In the genomic region with DNA sequence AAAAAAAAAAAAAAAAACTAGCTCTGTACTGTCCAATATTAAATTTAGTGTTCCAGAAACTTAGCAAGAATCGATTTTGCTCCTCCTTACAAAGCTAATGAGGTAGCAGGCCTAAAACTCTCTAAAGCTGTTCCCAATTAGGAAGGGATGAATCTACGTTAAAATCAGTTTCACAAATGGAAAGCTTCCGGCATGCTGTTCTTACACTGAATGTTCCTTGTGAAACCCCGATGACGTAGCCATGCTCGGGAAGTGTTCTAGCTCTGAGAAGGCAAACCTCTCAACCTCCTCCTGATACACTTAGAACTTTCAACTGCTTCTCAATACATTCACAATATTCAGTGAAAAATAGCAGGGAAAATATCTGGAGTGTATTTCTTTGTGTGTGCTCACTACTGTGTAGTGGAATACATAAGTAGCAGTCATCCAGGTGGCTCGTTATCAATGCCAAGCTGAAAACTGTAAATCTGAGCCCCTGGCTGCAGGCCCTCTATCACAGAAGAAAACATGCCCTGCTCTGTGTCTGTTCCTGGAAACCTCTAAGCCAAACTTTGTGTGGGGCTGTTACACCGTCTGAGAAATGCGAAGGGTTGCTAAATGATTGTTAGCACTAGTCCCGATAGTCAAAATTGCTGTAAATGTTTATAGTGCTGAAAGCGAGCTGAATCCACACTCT, we compare ENCODE assay signal across 23 mouse cellular contexts. TPM values are rescaled to one million over a fixed set of nuclear protein-coding genes. Genes with fewer than 3 reads are reported as not detected.
DNase-seq lines count a peak whose midpoint lies in the region; ATAC-seq lines count a peak whose summit lies in the region.
"Had no signal": no experiment of that assay in that cellular context is flagged by ENCODE, and none has a peak within 500 bp of the region (broad histone marks: within the 10 kb centered on the region; RNA-seq: fewer than 3 reads in every experiment).

No protein-coding gene starts in this region.

- H3K4me1 ChIP-seq in forebrain, embryonic 15.5 days = peaks cover 16% of the 10 kb centered on the region; the same call in 1 of the 2 replicates
- no peaks in the 10 kb centered on the region for H3K4me1 ChIP-seq in forebrain, embryonic 12.5 days
- no peaks in the 10 kb centered on the region for H3K4me1 ChIP-seq in midbrain, embryonic 15.5 days
- no peaks in the 10 kb centered on the region for H3K4me1 ChIP-seq in midbrain, embryonic 13.5 days (replicated peaks)
- H3K4me1 ChIP-seq: embryonic facial prominence, embryonic 12.5 days; hindbrain, embryonic 15.5 days; limb, embryonic 15.5 days; midbrain, embryonic 12.5 days; neural tube, embryonic 12.5 days had no signal

- no peak overlapping the region for H3K4me2 ChIP-seq in forebrain, embryonic 15.5 days (replicated peaks)
- no peak overlapping the region for H3K4me2 ChIP-seq in forebrain, embryonic 12.5 days
- no peak overlapping the region for H3K4me2 ChIP-seq in midbrain, embryonic 15.5 days
- H3K4me2 ChIP-seq in midbrain, embryonic 13.5 days (replicated peaks) = no peak overlapping the region
- H3K4me2 ChIP-seq: embryonic facial prominence, embryonic 12.5 days; hindbrain, embryonic 15.5 days; limb, embryonic 15.5 days; midbrain, embryonic 12.5 days; neural tube, embryonic 12.5 days had no signal

- 47% methylated on average over 11 of the region's 11 CpGs for WGBS in forebrain, embryonic 15.5 days
- WGBS in forebrain, embryonic 12.5 days = 64% methylated on average over 11 of the region's 11 CpGs
- WGBS in midbrain, embryonic 15.5 days = 78% methylated on average over 11 of the region's 11 CpGs
- 87% methylated on average over 11 of the region's 11 CpGs for WGBS in midbrain, embryonic 13.5 days

- ATAC-seq in cerebellum, adult (ENCODE audit: insufficient number of reproducible peaks, low FRiP score, low TSS enrichment) = peak; percentile 88
- peak; percentile 90 for ATAC-seq in forebrain, embryonic 15.5 days (replicated peaks)
- ATAC-seq in forebrain, embryonic 12.5 days (ENCODE audit: low FRiP score) = no peak
- ATAC-seq in midbrain, embryonic 15.5 days (replicated peaks) = no peak
- no peak for ATAC-seq in midbrain, embryonic 13.5 days
- ATAC-seq: liver, postnatal 0 days had no signal

- no peak for DNase-seq in cerebellum, adult 8-10 months
- DNase-seq in telencephalon, adult 2 months (ENCODE audit: low read depth, low spot score) = peak; percentile 42
- no peak for DNase-seq in spleen, postnatal 36 days (ENCODE audit: low spot score in 2 of 2)
- DNase-seq: adrenal gland, postnatal 14 days; gastrocnemius, postnatal 14 days; heart, postnatal 10 days; kidney, adult 2 months; kidney, postnatal 36 days; liver, postnatal 0 days; lung, postnatal 36 days; right cerebral cortex, postnatal 4 days; thymus, adult 18-20 months had no signal

- H3K9me3 ChIP-seq in forebrain, embryonic 15.5 days = no peaks in the 10 kb centered on the region
- no peaks in the 10 kb centered on the region for H3K9me3 ChIP-seq in forebrain, embryonic 12.5 days
- no peaks in the 10 kb centered on the region for H3K9me3 ChIP-seq in midbrain, embryonic 15.5 days
- H3K9me3 ChIP-seq in midbrain, embryonic 13.5 days = no peaks in the 10 kb centered on the region
- H3K9me3 ChIP-seq: embryonic facial prominence, embryonic 12.5 days; hindbrain, embryonic 15.5 days; limb, embryonic 15.5 days; midbrain, embryonic 12.5 days; neural tube, embryonic 12.5 days had no signal

- peak overlapping the region; percentile 65 for H3K27ac ChIP-seq in forebrain, embryonic 15.5 days (replicated peaks)
- H3K27ac ChIP-seq in forebrain, embryonic 12.5 days = no peak overlapping the region
- 0 out of 2 replicates have a peak overlapping the region, but pooled peaks have one; percentile 17 for H3K27ac ChIP-seq in midbrain, embryonic 15.5 days
- H3K27ac ChIP-seq in midbrain, embryonic 13.5 days = no peak overlapping the region
- H3K27ac ChIP-seq: embryonic facial prominence, embryonic 12.5 days; hindbrain, embryonic 15.5 days; limb, embryonic 15.5 days; midbrain, embryonic 12.5 days; neural tube, embryonic 12.5 days had no signal

- no peaks in the 10 kb centered on the region for H3K27me3 ChIP-seq in forebrain, embryonic 15.5 days
- no peaks in the 10 kb centered on the region for H3K27me3 ChIP-seq in forebrain, embryonic 12.5 days
- no peaks in the 10 kb centered on the region for H3K27me3 ChIP-seq in midbrain, embryonic 15.5 days (replicated peaks)
- H3K27me3 ChIP-seq in midbrain, embryonic 13.5 days = no peaks in the 10 kb centered on the region
- H3K27me3 ChIP-seq: CH12.LX; embryonic facial prominence, embryonic 12.5 days; hindbrain, embryonic 15.5 days; limb, embryonic 15.5 days; midbrain, embryonic 12.5 days; neural tube, embryonic 12.5 days had no signal

- H3K36me3 ChIP-seq in forebrain, embryonic 15.5 days = no peaks in the 10 kb centered on the region
- H3K36me3 ChIP-seq in forebrain, embryonic 12.5 days (replicated peaks) = no peaks in the 10 kb centered on the region
- H3K36me3 ChIP-seq in midbrain, embryonic 15.5 days (replicated peaks) = no peaks in the 10 kb centered on the region
- H3K36me3 ChIP-seq in midbrain, embryonic 13.5 days = no peaks in the 10 kb centered on the region
- H3K36me3 ChIP-seq: embryonic facial prominence, embryonic 12.5 days; hindbrain, embryonic 15.5 days; limb, embryonic 15.5 days; midbrain, embryonic 12.5 days; neural tube, embryonic 12.5 days had no signal

- no peak overlapping the region for H3K9ac ChIP-seq in forebrain, embryonic 15.5 days (replicated peaks)
- H3K9ac ChIP-seq in forebrain, embryonic 12.5 days = no peak overlapping the region
- H3K9ac ChIP-seq in midbrain, embryonic 15.5 days = no peak overlapping the region
- H3K9ac ChIP-seq in midbrain, embryonic 13.5 days (replicated peaks) = no peak overlapping the region
- H3K9ac ChIP-seq: embryonic facial prominence, embryonic 12.5 days; hindbrain, embryonic 15.5 days; limb, embryonic 15.5 days; liver, postnatal 0 days; midbrain, embryonic 12.5 days; neural tube, embryonic 12.5 days had no signal

- H3K4me3 ChIP-seq in forebrain, embryonic 15.5 days = no peak overlapping the region
- H3K4me3 ChIP-seq in forebrain, embryonic 12.5 days (replicated peaks) = no peak overlapping the region
- no peak overlapping the region for H3K4me3 ChIP-seq in midbrain, embryonic 15.5 days
- H3K4me3 ChIP-seq in midbrain, embryonic 13.5 days (replicated peaks) = no peak overlapping the region
- H3K4me3 ChIP-seq: embryonic facial prominence, embryonic 12.5 days; hindbrain, embryonic 15.5 days; limb, embryonic 15.5 days; midbrain, embryonic 12.5 days; neural tube, embryonic 12.5 days had no signal

RNA-seq across cellular contexts. Expression of gene Cadm2, which starts 41.7 kb away (rescaled TPM):
- 36.4 and 37.3 TPM in 2 replicates for polyA plus RNA-seq in forebrain, embryonic 15.5 days (2015; fragmentation: Nextera tagmentation; extraction: Ambion mirVana)
- 9.5 and 11.0 TPM in 2 replicates for polyA plus RNA-seq in forebrain, embryonic 12.5 days (2016; fragmentation: Nextera tagmentation; extraction: Ambion mirVana)
- 60.6 and 70.7 TPM in 2 replicates for polyA plus RNA-seq in midbrain, embryonic 15.5 days (2015; fragmentation: Nextera tagmentation; extraction: Ambion mirVana)
- polyA plus RNA-seq in midbrain, embryonic 13.5 days (2015; fragmentation: Nextera tagmentation; extraction: Ambion mirVana) = 21.8 and 29.1 TPM in 2 replicates
- polyA plus RNA-seq: liver, postnatal 0 days had no signal

Comparison
In these comparisons a context has a peak if more than half of its experiments do, and no peak if none do; other contexts are left out.
1. ATAC-seq: peak in cerebellum, adult (single experiment) and forebrain, embryonic 15.5 days (single experiment); none in forebrain, embryonic 12.5 days (single experiment), midbrain, embryonic 15.5 days (single experiment) and midbrain, embryonic 13.5 days (single experiment).
2. H3K27ac ChIP-seq: peak in forebrain, embryonic 15.5 days (single experiment) and midbrain, embryonic 15.5 days (single experiment); none in forebrain, embryonic 12.5 days (single experiment) and midbrain, embryonic 13.5 days (single experiment).